8 mouse cellular contexts compared by ENCODE assay signal in genomic region chr12:12176331-12177263, GRCm38 (mm10).
DNase-seq lines count a peak whose midpoint lies in the region; ATAC-seq lines count a peak whose summit lies in the region.

No protein-coding gene starts in this region.

- ATAC-seq in megakaryocyte-erythroid progenitor cell, adult 5-6 weeks (replicated peaks; ENCODE audit: low FRiP score, low TSS enrichment, poor library complexity, severe bottlenecking), result peak; percentile 87

- DNase-seq in ZHBTc4 (ENCODE audit: low read depth, low spot score), result peak; percentile 94
- peak; percentile 69 to 80 for DNase-seq in cerebellum, postnatal 36 days
- DNase-seq in gastrocnemius, postnatal 10 days, result peak; percentile 62
- peak; percentile 87 for DNase-seq in induced T-regulatory cell, adult 2 months (ENCODE audit: low read depth)
- peak; percentile 87 to 88 for DNase-seq in left cerebral cortex, postnatal 14 days (ENCODE audit: low spot score in 2 of 2)
- peak; percentile 70 for DNase-seq in right cerebral cortex, postnatal 14 days
- peak; percentile 61 to 64 for DNase-seq in urinary bladder, postnatal 4 days (ENCODE audit: low spot score in 2 of 2)

- intact Hi-C loops in left cerebral cortex, postnatal 14 days (cut with DNase I), result loop anchor here (1.0 to 5.0 kb wide), 4 partner anchors 51 to 220 kb away; partner anchors contain the start of gene Fam49a

Comparison
In these comparisons a context has a peak if more than half of its experiments do, and no peak if none do; other contexts are left out.
1. Peak in every context shown above with its lines: DNase-seq and ATAC-seq.